Mouse (Mus musculus) bone marrow, adult 2 months (tissue): ENCODE data around the gene Tmcc3.

Experiments used
- CTCF ChIP-seq: fragments of 200-500 bp; IDR thresholded peaks from 2 replicates; pipeline ENCODE4 v1.5.1; 2011; ENCODE audit warnings: low read length, control low read depth; ENCODE audit not compliant: control insufficient read depth, insufficient read depth
- POLR2A ChIP-seq: fragments of 200-500 bp; IDR thresholded peaks from 2 replicates; pipeline ENCODE4 v1.6.1; 2011; ENCODE audit warnings: low read depth, mild to moderate bottlenecking, control low read depth, low read length, borderline replicate concordance; ENCODE audit not compliant: control insufficient read depth

DNA sequence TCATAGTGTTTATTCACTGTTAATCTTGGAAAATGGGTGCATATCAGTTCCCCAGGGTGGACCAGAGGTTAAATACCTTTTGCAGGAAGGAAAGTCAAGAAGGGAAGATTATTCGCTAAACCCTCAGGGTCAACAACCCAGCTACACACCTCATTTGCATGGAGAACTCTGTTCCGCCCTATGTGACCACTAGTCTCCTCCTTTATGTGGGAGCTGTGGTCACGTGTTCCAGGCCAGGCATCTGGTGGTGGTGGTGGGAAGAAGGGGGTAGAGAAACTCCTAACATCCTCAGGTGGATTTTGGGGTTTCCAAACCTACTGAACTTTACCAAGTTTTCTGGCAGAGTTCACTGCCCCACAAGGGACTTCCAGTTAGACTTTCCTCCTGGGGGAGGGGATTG is 48.5 kb upstream of the Tmcc3 start:
- TF ChIP-seq CTCF: no peak
- no peak for TF ChIP-seq POLR2A
